Mouse (Mus musculus): ENCODE data around the gene 0610040J01Rik. TPM values are rescaled to one million over a fixed set of nuclear protein-coding genes. Genes with fewer than 3 reads are reported as not detected.

Gene 0610040J01Rik
- polyA plus RNA-seq, 1 experiment from 2014 or later = 7.1 TPM

Other genes with a start within 250 kb of the 0610040J01Rik start
- 0.02 and 0.14 TPM in 2 replicates for gene Nwd2, start 163.3 kb upstream of the 0610040J01Rik start, polyA plus RNA-seq (2016; fragmentation: Nextera tagmentation; extraction: Ambion mirVana)
- 8.4 and 11.3 TPM in 2 replicates for gene Rell1, start 156.5 kb downstream of the 0610040J01Rik start, polyA plus RNA-seq (2016; fragmentation: Nextera tagmentation; extraction: Ambion mirVana)

Measured in heart, embryonic 10.5 days (tissue).